Mouse (Mus musculus) forebrain, embryonic 16.5 days (tissue): ENCODE measurements around the gene Ppp4c. TPM values are rescaled to one million over a fixed set of nuclear protein-coding genes. Genes with fewer than 3 reads are reported as not detected.

Source experiments
- ATAC-seq: fragments of 200-750 bp; cut with Nextera tagmentation; 2 replicates; pipeline ENCODE4 v1.8.0; 2017; ENCODE audit warnings: mild to moderate bottlenecking, moderate library complexity
- H3K27ac ChIP-seq: fragments of 300-500 bp; sonication (generic); 2 replicates; pipeline ENCODE4 v1.5.1; 2014; ENCODE audit warnings: low read length, control low read depth
- H3K27me3 ChIP-seq: fragments of 300-500 bp; sonication (generic); replicated peaks from 2 replicates; pipeline ENCODE4 v1.6.1; 2014; ENCODE audit warnings: low read length; ENCODE audit not compliant: control insufficient read depth, insufficient read depth
- H3K36me3 ChIP-seq: fragments of 300-500 bp; sonication (generic); 2 replicates; pipeline ENCODE4 v1.6.1; 2014; ENCODE audit not compliant: control insufficient read depth, insufficient read depth
- H3K4me1 ChIP-seq: fragments of 300-500 bp; sonication (generic); replicated peaks from 2 replicates; pipeline ENCODE4 v1.6.1; 2014; ENCODE audit warnings: low read length; ENCODE audit not compliant: control insufficient read depth, insufficient read depth
- H3K4me2 ChIP-seq: fragments of 300-500 bp; sonication (generic); 2 replicates; pipeline ENCODE4 v1.6.1; 2014; ENCODE audit warnings: mild to moderate bottlenecking, low read length, control low read depth
- H3K4me3 ChIP-seq: fragments of 300-500 bp; sonication (generic); replicated peaks from 2 replicates; pipeline ENCODE4 v1.5.1; 2014; ENCODE audit warnings: mild to moderate bottlenecking, low read length, control low read depth
- H3K9ac ChIP-seq: fragments of 300-500 bp; sonication (generic); replicated peaks from 2 replicates; pipeline ENCODE4 v1.6.1; 2014; ENCODE audit warnings: low read depth, low read length, control low read depth
- H3K9me3 ChIP-seq: fragments of 300-500 bp; sonication (generic); 2 replicates; pipeline ENCODE4 v1.6.1; 2016; ENCODE audit warnings: low read length; ENCODE audit not compliant: control insufficient read depth
- WGBS: fragments of 180-500 bp; shearing (Covaris S2); extraction: QIAGEN DNeasy Blood & Tissue Kit; methylation state at CpG from one replicate; pipeline ENCODE4 v1.1.7; 2014; 5-methylcytosine and 5-hydroxymethylcytosine counted together
- polyA plus RNA-seq: library from polyadenylated mRNA; unstranded; fragments of >200 nt; fragmentation: Nextera tagmentation; extraction: Ambion mirVana; gene quantifications from 2 replicates; pipeline ENCODE4 v1.2.1, GENCODE M21; 2015

Gene Ppp4c
- polyA plus RNA-seq, 1 experiment from 2014 or later: 202 TPM

- no peaks in the 10 kb centered on the region for H3K36me3 ChIP-seq
- H3K4me1 ChIP-seq: peaks cover 5% of the 10 kb centered on the region
- no peaks in the 10 kb centered on the region for H3K9me3 ChIP-seq
- no peak overlapping the region for H3K4me2 ChIP-seq
- WGBS: 96% methylated on average over 17 of the region's 17 CpGs
- no peaks in the 10 kb centered on the region for H3K27me3 ChIP-seq
- ATAC-seq: no peak
- H3K27ac ChIP-seq: no peak overlapping the region
- no peak overlapping the region for H3K4me3 ChIP-seq
- no peak overlapping the region for H3K9ac ChIP-seq
These were observed 42.5 kb downstream of the Ppp4c start for GRCm38 (mm10) chr7:126749582-126750343.

GRCm38 (mm10) chr7:126748824-126749223 is 43.5 kb downstream of the Ppp4c start:
- WGBS: 82% methylated on average over 7 of the region's 7 CpGs
- no peaks in the 10 kb centered on the region for H3K9me3 ChIP-seq

GRCm38 (mm10) chr7:126746798-126747197 is 45.5 kb downstream of the Ppp4c start:
- 47% methylated on average over 6 of the region's 6 CpGs for WGBS
- Histone ChIP-seq H3K36me3 (no peaks in the 10 kb centered on the region), H3K4me3 (no peak overlapping the region), H3K4me2 (no peak overlapping the region), H3K27ac (no peak overlapping the region), H3K9ac (no peak overlapping the region), H3K9me3 (no peaks in the 10 kb centered on the region), H3K27me3 (no peaks in the 10 kb centered on the region), H3K4me1 (no peaks in the 10 kb centered on the region)
- ATAC-seq: no peak

More at GRCm38 (mm10) chr7:126748824-126749223, 43.5 kb downstream of the Ppp4c start:
- no peak overlapping the region for H3K4me2 ChIP-seq
- H3K27ac ChIP-seq: no peak overlapping the region
- no peaks in the 10 kb centered on the region for H3K4me1 ChIP-seq
- H3K36me3 ChIP-seq: no peaks in the 10 kb centered on the region
- no peak overlapping the region for H3K4me3 ChIP-seq
- H3K9ac ChIP-seq: no peak overlapping the region
- no peaks in the 10 kb centered on the region for H3K27me3 ChIP-seq
- ATAC-seq: no peak

- Histone ChIP-seq H3K36me3 (no peaks in the 10 kb centered on the region), H3K9ac (no peak overlapping the region), H3K4me2 (no peak overlapping the region), H3K27me3 (no peaks in the 10 kb centered on the region), H3K4me1 (no peaks in the 10 kb centered on the region), H3K27ac (no peak overlapping the region), H3K4me3 (no peak overlapping the region), H3K9me3 (no peaks in the 10 kb centered on the region)
- no peak for ATAC-seq
- WGBS: 94% methylated on average over 12 of the region's 12 CpGs
These were observed 46.2 kb downstream of the Ppp4c start for GRCm38 (mm10) chr7:126746066-126746465.

- H3K27me3 ChIP-seq: no peaks in the 10 kb centered on the region
- ATAC-seq: no peak
- no peaks in the 10 kb centered on the region for H3K36me3 ChIP-seq
These were observed 50.3 kb downstream of the Ppp4c start for GRCm38 (mm10) chr7:126741964-126742482.

GRCm38 (mm10) chr7:126741452-126741851 is 50.8 kb downstream of the Ppp4c start:
- Histone ChIP-seq H3K27ac (no peak overlapping the region), H3K4me3 (no peak overlapping the region), H3K9ac (no peak overlapping the region), H3K36me3 (no peaks in the 10 kb centered on the region), H3K4me1 (0 out of 2 replicates have a peak, but pooled peaks cover 3% of the 10 kb centered on the region), H3K27me3 (no peaks in the 10 kb centered on the region), H3K4me2 (no peak overlapping the region), H3K9me3 (no peaks in the 10 kb centered on the region)
- 88% methylated on average over 5 of the region's 5 CpGs for WGBS
- no peak for ATAC-seq

More at GRCm38 (mm10) chr7:126741964-126742482, 50.3 kb downstream of the Ppp4c start:
- H3K4me3 ChIP-seq: no peak overlapping the region
- 0 out of 2 replicates have a peak, but pooled peaks cover 3% of the 10 kb centered on the region for H3K4me1 ChIP-seq
- H3K4me2 ChIP-seq: no peak overlapping the region
- H3K9ac ChIP-seq: no peak overlapping the region
- H3K27ac ChIP-seq: no peak overlapping the region
- H3K9me3 ChIP-seq: no peaks in the 10 kb centered on the region
- WGBS: 91% methylated on average over 13 of the region's 13 CpGs

- WGBS: 75% methylated on average over 5 of the region's 5 CpGs
- no peak overlapping the region for H3K4me3 ChIP-seq
- ATAC-seq: no peak
- no peak overlapping the region for H3K27ac ChIP-seq
- H3K9me3 ChIP-seq: no peaks in the 10 kb centered on the region
- no peaks in the 10 kb centered on the region for H3K36me3 ChIP-seq
- 0 out of 2 replicates have a peak, but pooled peaks cover 3% of the 10 kb centered on the region for H3K4me1 ChIP-seq
- no peak overlapping the region for H3K9ac ChIP-seq
- no peak overlapping the region for H3K4me2 ChIP-seq
- no peaks in the 10 kb centered on the region for H3K27me3 ChIP-seq
These were observed 51.3 kb downstream of the Ppp4c start for GRCm38 (mm10) chr7:126740977-126741376.

GRCm38 (mm10) chr7:126740132-126740735 is 52.1 kb downstream of the Ppp4c start:
- Histone ChIP-seq H3K36me3 (no peaks in the 10 kb centered on the region), H3K4me2 (no peak overlapping the region), H3K9me3 (no peaks in the 10 kb centered on the region), H3K27ac (no peak overlapping the region), H3K27me3 (no peaks in the 10 kb centered on the region), H3K4me3 (no peak overlapping the region), H3K9ac (no peak overlapping the region; the same call in 1 of the 2 replicates), H3K4me1 (0 out of 2 replicates have a peak, but pooled peaks cover 3% of the 10 kb centered on the region)
- no peak for ATAC-seq
- 70% methylated on average over 13 of the region's 13 CpGs for WGBS

GRCm38 (mm10) chr7:126739551-126739950 is 52.7 kb downstream of the Ppp4c start:
- 0 out of 2 replicates have a peak, but pooled peaks cover 3% of the 10 kb centered on the region for H3K4me1 ChIP-seq
- H3K4me2 ChIP-seq: no peak overlapping the region
- no peak for ATAC-seq
- no peak overlapping the region for H3K9ac ChIP-seq
- no peaks in the 10 kb centered on the region for H3K36me3 ChIP-seq
- H3K4me3 ChIP-seq: no peak overlapping the region
- H3K27me3 ChIP-seq: no peaks in the 10 kb centered on the region
- 85% methylated on average over 17 of the region's 17 CpGs for WGBS
- H3K9me3 ChIP-seq: no peaks in the 10 kb centered on the region
- H3K27ac ChIP-seq: no peak overlapping the region
